Mouse (Mus musculus) CH12.LX (cell line): ENCODE measurements around the gene 6330409D20Rik. TPM values are rescaled to one million over a fixed set of nuclear protein-coding genes. Genes with fewer than 3 reads are reported as not detected.
A peak's percentile ranks its signal among the peaks of the same experiment; 100 is the strongest.

Source experiments
- DNase-seq: peaks from one replicate; pipeline ENCODE4 v3.0.0-alpha.2; 2013; ENCODE audit errors: extremely low read depth
- H3K27ac ChIP-seq: 2 replicates; pipeline ENCODE4 v1.5.1; 2012; ENCODE audit warnings: low read depth, mild to moderate bottlenecking, control low read depth, moderate library complexity; ENCODE audit not compliant: insufficient read depth
- H3K27me3 ChIP-seq: replicated peaks from 2 replicates; pipeline ENCODE3; 2012; ENCODE audit warnings: inconsistent platforms
- H3K36me3 ChIP-seq, 2 experiments: replicated peaks in 1 of 2; 2 replicates each; pipeline versions ENCODE3 to v1.6.1; 2012; ENCODE audit warnings: inconsistent platforms in 1 of 2, low read length in 1 of 2, mild to moderate bottlenecking in 1 of 2, mixed read lengths in 1 of 2, moderate library complexity in 1 of 2; ENCODE audit not compliant: control insufficient read depth in 1 of 2, insufficient read depth in 1 of 2
- H3K4me1 ChIP-seq, 2 experiments: 2 replicates each; pipeline ENCODE4 v1.6.1; 2012; ENCODE audit warnings: inconsistent platforms in 1 of 2, moderate library complexity in 1 of 2; ENCODE audit not compliant: insufficient read depth in 2 of 2, control insufficient read depth in 1 of 2
- H3K4me2 ChIP-seq: 2 replicates; pipeline ENCODE4 v1.6.1; 2012; ENCODE audit warnings: low read depth, mild to moderate bottlenecking, control low read depth; ENCODE audit not compliant: poor library complexity, insufficient read depth, severe bottlenecking
- H3K4me3 ChIP-seq, 3 experiments: fragments of 150-350 bp in 1 of 3; sonication (generic) in 1 of 3; replicated peaks in 1 of 3; 2 replicates each; pipeline versions ENCODE3 to v1.5.1; 2011 to 2012; ENCODE audit warnings: low read depth in 2 of 3, low read length in 2 of 3, mild to moderate bottlenecking in 2 of 3, moderate library complexity in 2 of 3, control low read depth in 1 of 3, improper control_type of control experiment in 1 of 3, inconsistent platforms in 1 of 3, mixed read lengths in 1 of 3; ENCODE audit not compliant: poor library complexity in 1 of 3
- H3K79me2 ChIP-seq: replicated peaks from 2 replicates; pipeline ENCODE4 v1.6.1; 2012; ENCODE audit warnings: mild to moderate bottlenecking, moderate library complexity; ENCODE audit not compliant: control insufficient read depth, poor library complexity, insufficient read depth, severe bottlenecking; ENCODE audit errors: extremely low read depth
- H3K9ac ChIP-seq: 2 replicates; pipeline ENCODE4 v1.6.1; 2012; ENCODE audit warnings: low read depth, mild to moderate bottlenecking, control low read depth, moderate library complexity; ENCODE audit not compliant: insufficient read depth
- H3K9me3 ChIP-seq: replicated peaks from 2 replicates; pipeline ENCODE3; 2012; ENCODE audit warnings: low read length, inconsistent platforms, mixed read lengths
- CTCF ChIP-seq, 2 experiments: IDR thresholded peaks in 1 of 2; conservative IDR thresholded peaks in 1 of 2; 2 replicates each; pipeline ENCODE4 v1.5.1; 2011 to 2012; ENCODE audit warnings: low read depth in 2 of 2, low read length in 2 of 2, improper control_type of control experiment in 1 of 2, inconsistent platforms in 1 of 2, mild to moderate bottlenecking in 1 of 2, moderate library complexity in 1 of 2
- E2F4 ChIP-seq: IDR thresholded peaks from 2 replicates; pipeline ENCODE4 v1.6.1; 2011; ENCODE audit warnings: low read depth, low read length, improper control_type of control experiment; ENCODE audit not compliant: insufficient replicate concordance
- ELF1 ChIP-seq: IDR thresholded peaks from 2 replicates; pipeline ENCODE4 v1.6.1; 2014; ENCODE audit warnings: low read depth, mild to moderate bottlenecking, inconsistent platforms, low read length, improper control_type of control experiment
- EP300 ChIP-seq: IDR thresholded peaks from 2 replicates; pipeline ENCODE4 v1.6.1; 2011; ENCODE audit warnings: low read length, improper control_type of control experiment
- ETS1 ChIP-seq: conservative IDR thresholded peaks from 2 replicates; pipeline ENCODE4 v1.6.1; 2012; ENCODE audit warnings: low read depth, mild to moderate bottlenecking, inconsistent platforms, low read length, improper control_type of control experiment, moderate library complexity
- GABPA ChIP-seq: IDR thresholded peaks from 2 replicates; pipeline ENCODE4 v1.6.1; 2012; ENCODE audit warnings: low read depth, low read length, improper control_type of control experiment, inconsistent platforms; ENCODE audit not compliant: insufficient replicate concordance
- HCFC1 ChIP-seq: IDR thresholded peaks from 2 replicates; pipeline ENCODE4 v1.6.1; 2012; ENCODE audit warnings: low read depth, mild to moderate bottlenecking, inconsistent platforms, low read length, improper control_type of control experiment
- IRF4 ChIP-seq: IDR thresholded peaks from 2 replicates; pipeline ENCODE4 v1.6.1; 2014; ENCODE audit warnings: low read depth, mild to moderate bottlenecking, inconsistent platforms, low read length, improper control_type of control experiment
- JUN ChIP-seq: IDR thresholded peaks from 2 replicates; pipeline ENCODE4 v1.6.1; 2011; ENCODE audit warnings: low read depth, mild to moderate bottlenecking, low read length, improper control_type of control experiment, moderate library complexity; ENCODE audit not compliant: insufficient read depth
- NRF1 ChIP-seq: IDR thresholded peaks from 2 replicates; pipeline ENCODE4 v1.6.1; 2014; ENCODE audit warnings: low read depth, mild to moderate bottlenecking, inconsistent platforms, low read length, improper control_type of control experiment, moderate library complexity
- POLR2AphosphoS2 ChIP-seq: IDR thresholded peaks from 2 replicates; pipeline ENCODE4 v1.6.1; 2011; ENCODE audit warnings: low read depth, low read length, improper control_type of control experiment
- RAD21 ChIP-seq: IDR thresholded peaks from 2 replicates; pipeline ENCODE4 v1.6.1; 2011; ENCODE audit warnings: low read depth, mild to moderate bottlenecking, low read length, improper control_type of control experiment, moderate library complexity
- SIN3A ChIP-seq: IDR thresholded peaks from 2 replicates; pipeline ENCODE4 v1.6.1; 2012; ENCODE audit warnings: low read length, improper control_type of control experiment, inconsistent platforms
- SMC3 ChIP-seq: IDR thresholded peaks from 2 replicates; pipeline ENCODE4 v1.6.1; 2011; ENCODE audit warnings: low read depth, low read length, improper control_type of control experiment
- TBP ChIP-seq: conservative IDR thresholded peaks from 2 replicates; pipeline ENCODE4 v1.6.1; 2011; ENCODE audit warnings: low read depth, low read length, improper control_type of control experiment
- TCF12 ChIP-seq: IDR thresholded peaks from 2 replicates; pipeline ENCODE4 v1.6.1; 2014; ENCODE audit warnings: low read depth, mild to moderate bottlenecking, inconsistent platforms, low read length, improper control_type of control experiment
- dilution Hi-C: fragments of 300-500 bp; cut with MboI; formaldehyde crosslinking; loops from 2 replicates; pipeline ENCODE4 v1.14.3; 2020; ENCODE audit warnings: low sequenced_read_pairs; ENCODE audit not compliant: extremely low pct_unique_long_range_greater_than_20kb, extremely low pct_ligation_motif_present
- in situ Hi-C: fragments of 300-500 bp; cut with MboI; formaldehyde crosslinking; loops from 3 replicates; pipeline ENCODE4 v1.14.3; 2019; ENCODE audit warnings: low sequenced_read_pairs, low pct_ligation_motif_present, low pct_unique_long_range_greater_than_20kb, mixed read lengths
- polyA plus RNA-seq: library from polyadenylated mRNA; unstranded; fragments of >175 nt; gene quantifications from 2 replicates; pipeline ENCODE4 v1.2.1, GENCODE M21; 2012; ENCODE audit warnings: low read depth; ENCODE audit not compliant: insufficient read length
- total RNA-seq, 2 experiments: library from RNA; depleted of rRNA; stranded (reverse); fragments of 300-350 nt in 1 of 2; fragments of >200 nt in 1 of 2; gene quantifications; 2 replicates each; pipeline ENCODE4 v1.2.3; 2012 to 2014

6330409D20Rik gene
- total and polyA plus RNA-seq, 3 experiments: 0.46 TPM; not detected in 2

DNA sequence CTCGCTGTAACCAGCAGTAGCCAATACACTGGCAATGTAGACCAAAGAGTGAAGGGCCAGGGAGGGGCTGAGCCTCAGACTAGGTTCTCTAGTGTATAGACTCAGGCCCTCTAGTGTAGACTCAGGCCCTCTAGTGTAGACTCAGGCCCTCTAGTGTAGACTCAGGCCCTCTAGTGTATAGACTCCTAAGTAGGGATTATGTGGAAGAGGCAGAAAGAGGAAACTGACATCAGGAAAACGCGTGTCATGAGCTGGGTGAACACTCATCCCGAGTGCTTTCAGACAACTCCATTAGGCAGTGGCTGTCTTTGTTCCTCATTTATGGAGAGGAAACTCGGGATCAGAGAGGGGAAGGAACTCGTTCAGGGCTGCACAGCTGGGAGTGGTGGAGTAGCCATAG, 3.8 kb downstream of the 6330409D20Rik start:
- H3K79me2 ChIP-seq: no peaks in the 10 kb centered on the region
- no peak for DNase-seq
- no peaks in the 10 kb centered on the region for H3K27me3 ChIP-seq
- in situ Hi-C loops (no loop called here), dilution Hi-C loops (no loop called here)
- H3K4me1 ChIP-seq: peaks cover 4 to 32% of the 10 kb centered on the region in 2 experiments; a peak in 3 of 4 replicates
- no peak overlapping the region for H3K9ac ChIP-seq
- no peaks in the 10 kb centered on the region for H3K9me3 ChIP-seq
- H3K4me2 ChIP-seq: no peak overlapping the region
- H3K36me3 ChIP-seq: peaks cover 19 to 90% of the 10 kb centered on the region in 2 experiments
- H3K4me3 ChIP-seq: no peak overlapping the region
- H3K27ac ChIP-seq: no peak overlapping the region
- TF ChIP-seq CTCF (conservative IDR thresholded peaks at IDR 0.05 in 1 of 2, IDR thresholded peaks at IDR 0.05 in 1 of 2; ENCODE audit: low read depth in 2 of 2, low read length in 2 of 2): 0 out of 4 replicates have a peak, but pooled peaks of 1 of the 2 experiments have one; percentile 2
- TF ChIP-seq HCFC1: no peak

DNA sequence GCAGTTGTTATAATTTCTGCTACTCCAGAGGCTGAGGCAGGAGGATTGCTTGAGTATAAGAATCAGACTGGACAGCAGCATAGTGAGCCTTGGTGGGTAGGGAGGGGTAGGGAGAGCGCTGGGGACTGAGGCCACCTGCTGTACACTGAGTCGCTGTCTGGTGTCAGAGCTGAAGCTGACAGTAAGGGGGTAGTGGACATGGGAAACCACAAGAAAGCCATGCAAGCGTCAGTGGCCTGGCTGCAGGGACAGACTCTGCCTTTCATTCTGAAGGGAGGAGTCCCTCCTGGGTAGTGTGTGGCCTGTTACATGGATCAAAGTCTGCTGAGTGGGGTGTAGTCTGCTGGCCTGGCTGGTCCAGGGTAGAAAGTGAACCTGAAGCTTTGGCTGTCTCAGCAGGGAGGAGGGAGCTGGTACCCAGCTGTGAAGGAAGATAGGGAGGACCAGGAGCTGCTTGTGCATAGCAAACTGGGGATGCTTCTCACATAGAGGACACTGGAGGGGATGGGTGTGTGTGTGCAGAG, 4.4 kb downstream of the 6330409D20Rik start:
- no peaks in the 10 kb centered on the region for H3K9me3 ChIP-seq
- H3K4me2 ChIP-seq: no peak overlapping the region
- H3K79me2 ChIP-seq: no peaks in the 10 kb centered on the region
- in situ Hi-C loops: no loop called here
- dilution Hi-C loops: no loop called here
- no peaks in the 10 kb centered on the region for H3K27me3 ChIP-seq
- 0 out of 4 replicates have a peak, but pooled peaks of 1 of the 2 experiments have one; percentile 6 for TF ChIP-seq CTCF (conservative IDR thresholded peaks at IDR 0.05 in 1 of 2, IDR thresholded peaks at IDR 0.05 in 1 of 2; ENCODE audit: low read depth in 2 of 2, low read length in 2 of 2)
- no peak for TF ChIP-seq E2F4
- no peak for TF ChIP-seq TCF12
- no peak for TF ChIP-seq SIN3A
- TF ChIP-seq SMC3: peak; percentile 14
- TF ChIP-seq EP300: no peak
- H3K4me1 ChIP-seq: peaks cover 4 to 38% of the 10 kb centered on the region in 2 experiments; a peak in 3 of 4 replicates
- H3K9ac ChIP-seq: no peak overlapping the region
- H3K4me3 ChIP-seq: no peak overlapping the region
- H3K27ac ChIP-seq: no peak overlapping the region
- H3K36me3 ChIP-seq: peaks cover 13 to 88% of the 10 kb centered on the region in 2 experiments
- no peak for DNase-seq

DNA sequence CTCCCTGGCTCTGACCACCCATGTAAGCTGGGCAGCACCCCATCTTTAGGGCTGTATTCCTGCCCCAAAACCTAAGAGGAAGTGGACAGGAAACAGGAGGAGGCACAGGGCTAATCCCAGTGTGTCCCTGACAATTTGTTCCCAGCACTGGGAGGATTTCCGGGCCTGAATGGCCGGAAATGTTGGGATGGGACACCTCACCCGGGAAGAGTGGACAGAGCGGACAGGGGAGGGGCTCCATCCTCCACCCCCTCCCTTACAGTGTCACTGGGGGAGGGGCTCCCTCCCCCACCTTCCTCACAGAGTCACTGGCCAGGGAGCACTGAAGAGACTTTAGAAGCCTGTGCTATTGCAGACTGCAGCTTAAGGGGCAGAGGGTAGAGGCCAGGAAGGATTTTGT, 5.9 kb downstream of the 6330409D20Rik start:
- Histone ChIP-seq H3K4me2 (no peak overlapping the region), H3K36me3 (peaks cover 10 to 90% of the 10 kb centered on the region in 2 experiments), H3K27ac (no peak overlapping the region), H3K4me1 (peaks cover 4 to 47% of the 10 kb centered on the region in 2 experiments; a peak in 3 of 4 replicates), H3K9me3 (no peaks in the 10 kb centered on the region), H3K4me3 (no peak overlapping the region), H3K79me2 (no peaks in the 10 kb centered on the region), H3K9ac (no peak overlapping the region), H3K27me3 (no peaks in the 10 kb centered on the region)
- TF ChIP-seq GABPA (no peak), NRF1 (no peak), ELF1 (no peak), ETS1 (no peak), TBP (no peak), IRF4 (no peak), SMC3 (no peak), JUN (no peak), RAD21 (no peak), POLR2AphosphoS2 (no peak)
- DNase-seq: no peak
- in situ Hi-C loops (no loop called here), dilution Hi-C loops (no loop called here)
